Mouse (Mus musculus): ENCODE data around the gene Depp1. TPM values are rescaled to one million over a fixed set of nuclear protein-coding genes. Genes with fewer than 3 reads are reported as not detected.

Depp1 gene
- polyA plus RNA-seq (2012; rRNA removed), result 7.7 and 9.2 TPM in 2 replicates

DNA sequence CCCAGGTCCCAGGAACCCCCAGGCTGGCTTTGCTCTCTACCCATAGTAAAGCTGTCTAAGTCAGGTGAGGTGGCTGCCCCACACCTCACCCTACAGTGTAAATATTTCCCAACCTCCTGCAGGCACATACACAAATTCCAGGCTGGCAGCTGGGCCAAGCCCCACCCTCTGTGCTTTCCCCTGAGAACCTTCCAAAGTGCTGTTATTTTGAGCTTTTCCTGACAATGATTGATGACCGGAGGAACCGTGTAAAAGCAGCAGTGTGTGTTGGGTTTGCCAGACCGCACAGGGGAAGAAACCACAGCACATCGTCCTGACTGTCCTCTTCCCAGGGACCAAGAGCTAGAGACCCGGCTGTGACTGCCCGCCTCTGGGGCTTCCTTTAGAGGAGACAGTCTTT, at the start of gene Depp1:
Gene Depp1, plus strand, starts transcription at position 204 of the 400 bp plus-strand sequence.

DNA sequence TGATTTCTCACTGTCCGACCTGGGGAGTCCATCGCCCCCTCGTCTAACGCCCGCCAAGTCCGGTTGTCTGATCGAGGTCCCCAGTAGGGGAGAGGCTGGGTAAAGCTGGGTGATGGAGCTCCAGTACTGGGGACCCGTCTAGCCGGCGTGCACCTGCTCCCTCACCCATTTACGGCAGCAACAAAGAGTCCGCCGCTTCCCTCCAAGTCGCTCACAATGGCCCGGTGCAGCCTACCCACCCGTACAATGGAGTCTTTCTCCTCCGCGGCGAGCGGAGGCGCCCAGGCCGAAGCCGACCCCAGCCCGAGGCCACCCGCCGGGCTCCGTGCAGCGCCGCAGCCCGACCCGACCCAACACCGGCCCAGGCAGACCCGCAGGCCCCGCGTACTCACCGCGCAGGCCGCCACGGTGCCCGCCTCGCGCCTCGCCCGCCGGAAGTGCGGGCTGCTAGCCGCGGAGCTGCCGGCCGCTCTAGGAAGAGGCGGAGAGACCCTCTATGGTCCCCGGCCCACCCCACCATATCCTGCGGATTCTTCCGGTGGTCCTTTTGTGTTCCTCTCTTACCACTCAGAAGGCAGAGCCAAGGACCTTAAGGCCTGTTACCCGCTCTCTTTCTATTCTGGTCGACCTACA, 21.8 kb upstream of the Depp1 start, which contains the start of gene Zfp422:
Gene Zfp422, minus strand, starts transcription at position 461 of the 633 bp plus-strand sequence.

DNA sequence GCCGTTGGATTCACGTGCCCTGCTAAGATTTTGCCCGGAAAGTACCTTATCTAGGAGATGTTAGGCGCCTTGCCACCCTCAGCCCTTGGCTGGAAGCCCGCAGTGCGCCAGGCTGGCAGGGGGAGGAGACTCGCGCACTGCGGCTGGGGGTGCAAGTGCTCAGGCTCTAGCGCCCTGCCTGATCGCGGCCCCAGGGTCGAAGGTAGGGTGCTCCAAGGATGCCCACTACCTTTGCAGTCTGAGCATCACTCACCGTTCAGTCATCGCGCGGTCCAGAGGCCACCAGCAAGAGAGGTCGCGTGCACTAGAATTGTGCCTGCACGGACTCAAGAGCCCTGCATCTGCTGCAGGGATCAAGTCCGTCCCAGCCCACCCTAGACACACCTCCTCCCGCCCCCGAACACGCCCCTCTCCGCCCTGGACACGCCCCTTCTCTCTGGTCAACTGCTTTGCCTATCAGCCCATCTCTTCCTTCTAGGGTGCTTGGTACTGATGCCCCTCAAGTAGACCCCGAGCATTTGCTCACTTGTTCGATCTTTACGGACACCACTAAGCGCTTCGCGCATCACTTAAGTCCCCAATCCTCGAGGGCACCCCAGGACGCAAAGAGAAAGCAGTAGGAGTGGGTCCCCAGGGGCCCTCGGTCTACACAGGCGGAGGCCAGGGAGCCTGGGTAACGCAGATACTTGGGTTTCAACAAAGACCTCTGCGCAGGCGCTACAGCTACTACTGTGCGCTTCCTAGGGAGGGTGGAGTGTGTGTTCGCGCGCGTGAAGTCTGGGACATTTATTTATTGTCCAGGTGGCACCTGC, 23.3 kb downstream of the Depp1 start, which contains the start of gene Rassf4:
Gene Rassf4, minus strand, starts transcription at position 482 of the 812 bp plus-strand sequence.

Other genes with a start within 250 kb of the Depp1 start
- 2.3 and 2.5 TPM in 2 replicates for gene Alox5, start 189.4 kb upstream of the Depp1 start, polyA plus RNA-seq (2012; rRNA removed)
- gene Olfr211, start 161.5 kb upstream of the Depp1 start, polyA plus RNA-seq (2012; rRNA removed), result not detected in 2 replicates
- not detected in 2 replicates for gene Olfr212, start 144.1 kb upstream of the Depp1 start, polyA plus RNA-seq (2012; rRNA removed)
- gene Olfr213, start 112.2 kb upstream of the Depp1 start, polyA plus RNA-seq (2012; rRNA removed), result not detected in 2 replicates
- not detected in 2 replicates for gene Gm5580, start 99.5 kb upstream of the Depp1 start, polyA plus RNA-seq (2012; rRNA removed)
- gene Olfr214, start 96.4 kb upstream of the Depp1 start, polyA plus RNA-seq (2012; rRNA removed), result not detected in 2 replicates
- not detected in 2 replicates for gene Olfr215, start 66.4 kb upstream of the Depp1 start, polyA plus RNA-seq (2012; rRNA removed)
- gene Zfp422, start 21.6 kb upstream of the Depp1 start, polyA plus RNA-seq (2012; rRNA removed), result 3.8 and 4.4 TPM in 2 replicates
- gene Rassf4, start 23.3 kb downstream of the Depp1 start, polyA plus RNA-seq (2012; rRNA removed), result 1.5 and 2.3 TPM in 2 replicates
- under 0.01 and 0.01 TPM in 2 replicates for gene Tmem72, start 66.3 kb downstream of the Depp1 start, polyA plus RNA-seq (2012; rRNA removed)